ENCODE assay signal across 21 mouse cellular contexts in genomic region chr17:68087149-68087548, GRCm38 (mm10).
DNase-seq lines count a peak whose midpoint lies in the region; ATAC-seq and TF ChIP-seq lines count a peak whose summit lies in the region.
"Had no signal": no experiment of that assay in that cellular context is flagged by ENCODE, and none has a peak within 500 bp of the region (broad histone marks: within the 10 kb centered on the region; RNA-seq: fewer than 3 reads in every experiment).

No protein-coding gene starts in this region.

- H3K4me3 ChIP-seq in stomach, embryonic 15.5 days (replicated peaks): no peak overlapping the region
- H3K4me3 ChIP-seq in stomach, postnatal 0 days (ENCODE audit: low read depth, low read length): no peak overlapping the region
- no peak overlapping the region for H3K4me3 ChIP-seq in limb, embryonic 11.5 days (ENCODE audit: low read depth, low read length)
- H3K4me3 ChIP-seq: forebrain, embryonic 10.5 days; heart, embryonic 10.5 days; megakaryocyte, embryonic 14.5 days; myocyte had no signal

- ATAC-seq in stomach, embryonic 15.5 days (ENCODE audit: insufficient read depth, low FRiP score, low read depth): no peak
- ATAC-seq in stomach, postnatal 0 days (ENCODE audit: low FRiP score, low TSS enrichment): no peak
- no peak for ATAC-seq in limb, embryonic 11.5 days (ENCODE audit: insufficient number of reproducible peaks, low FRiP score, low TSS enrichment, low read depth)
- ATAC-seq: hindbrain, embryonic 16.5 days; intestine, embryonic 16.5 days had no signal

- H3K9me3 ChIP-seq in stomach, embryonic 15.5 days: no peaks in the 10 kb centered on the region
- no peaks in the 10 kb centered on the region for H3K9me3 ChIP-seq in stomach, postnatal 0 days (ENCODE audit: control insufficient read depth, low read length)
- H3K9me3 ChIP-seq in limb, embryonic 11.5 days (ENCODE audit: control insufficient read depth, low read length): no peaks in the 10 kb centered on the region
- H3K9me3 ChIP-seq: forebrain, embryonic 10.5 days; heart, embryonic 10.5 days had no signal

- no peak for TF ChIP-seq CTCF in stomach, postnatal 0 days (IDR thresholded peaks at IDR 0.05; ENCODE audit: low read depth)

- no peak overlapping the region for H3K9ac ChIP-seq in stomach, embryonic 15.5 days
- H3K9ac ChIP-seq in stomach, postnatal 0 days (ENCODE audit: low read length): no peak overlapping the region
- H3K9ac ChIP-seq in limb, embryonic 11.5 days (ENCODE audit: low read length): no peak overlapping the region

- TF ChIP-seq EP300 in stomach, postnatal 0 days (optimal IDR thresholded peaks at IDR 0.05): no peak

- H3K27me3 ChIP-seq in stomach, embryonic 15.5 days (replicated peaks): no peaks in the 10 kb centered on the region
- no peaks in the 10 kb centered on the region for H3K27me3 ChIP-seq in stomach, postnatal 0 days (ENCODE audit: control insufficient read depth, insufficient read depth, low read length)
- no peaks in the 10 kb centered on the region for H3K27me3 ChIP-seq in limb, embryonic 11.5 days (ENCODE audit: control insufficient read depth, insufficient read depth, low read length)
- H3K27me3 ChIP-seq: CH12.LX; megakaryocyte, embryonic 14.5 days had no signal

- 0 out of 2 replicates have a peak overlapping the region, but pooled peaks have one; percentile 35 for H3K27ac ChIP-seq in stomach, embryonic 15.5 days
- no peak overlapping the region for H3K27ac ChIP-seq in stomach, postnatal 0 days (replicated peaks)
- no peak overlapping the region for H3K27ac ChIP-seq in limb, embryonic 11.5 days (replicated peaks; ENCODE audit: low read depth, low read length)
- H3K27ac ChIP-seq: forebrain, embryonic 10.5 days; heart, embryonic 10.5 days had no signal

- H3K4me1 ChIP-seq in stomach, embryonic 15.5 days: no peaks in the 10 kb centered on the region; the same call in 1 of the 2 replicates
- H3K4me1 ChIP-seq in stomach, postnatal 0 days (replicated peaks; ENCODE audit: control insufficient read depth, insufficient read depth): no peaks in the 10 kb centered on the region
- no peaks in the 10 kb centered on the region for H3K4me1 ChIP-seq in limb, embryonic 11.5 days (ENCODE audit: control insufficient read depth, insufficient read depth, low read length)
- H3K4me1 ChIP-seq: forebrain, embryonic 10.5 days; heart, embryonic 10.5 days; megakaryocyte, embryonic 14.5 days had no signal

- H3K36me3 ChIP-seq in stomach, embryonic 15.5 days: no peaks in the 10 kb centered on the region
- no peaks in the 10 kb centered on the region for H3K36me3 ChIP-seq in stomach, postnatal 0 days (ENCODE audit: control insufficient read depth, insufficient read depth, low read length)
- H3K36me3 ChIP-seq in limb, embryonic 11.5 days (ENCODE audit: control insufficient read depth, insufficient read depth, low read length): no peaks in the 10 kb centered on the region
- H3K36me3 ChIP-seq: forebrain, embryonic 10.5 days; heart, embryonic 10.5 days had no signal

- DNase-seq in heart, adult 18-20 months: peak; percentile 17 to 18
- no peak for DNase-seq in heart, postnatal 4 days
- no peak for DNase-seq in stomach, postnatal 0 days (ENCODE audit: low spot score)
- peak; percentile 9 for DNase-seq in limb, embryonic 11.5 days (ENCODE audit: low spot score)
- DNase-seq in gastrocnemius, adult 8-10 months (ENCODE audit: low spot score in 2 of 2): no peak
- no peak for DNase-seq in cerebellum, adult 11-12 months
- no peak for DNase-seq in thymus, postnatal 14 days
- DNase-seq: cerebellum, adult 2 months; gastrocnemius, postnatal 14 days; lung, adult 18-20 months; midbrain, embryonic 14.5 days; thymus, postnatal 36 days had no signal

- WGBS in stomach, embryonic 15.5 days: 42% methylated on average over 1 of the region's 1 CpGs
- WGBS in stomach, postnatal 0 days: 27% methylated on average over 1 of the region's 1 CpGs
- WGBS in limb, embryonic 11.5 days: 70% methylated on average over 1 of the region's 1 CpGs

- no peak overlapping the region for H3K4me2 ChIP-seq in stomach, embryonic 15.5 days
- H3K4me2 ChIP-seq in stomach, postnatal 0 days (replicated peaks; ENCODE audit: low read depth): no peak overlapping the region
- H3K4me2 ChIP-seq in limb, embryonic 11.5 days (ENCODE audit: low read depth, severe bottlenecking): no peak overlapping the region
- H3K4me2 ChIP-seq: liver, embryonic 11.5 days had no signal

Comparison
In these comparisons a context has a peak if more than half of its experiments do, and no peak if none do; other contexts are left out.
1. DNase-seq: peak in heart, adult 18-20 months (2 of 2) and limb, embryonic 11.5 days (single experiment); none in heart, postnatal 4 days (single experiment), stomach, postnatal 0 days (single experiment), gastrocnemius, adult 8-10 months (0 of 2), cerebellum, adult 11-12 months (single experiment) and thymus, postnatal 14 days (single experiment).